Mouse (Mus musculus) adrenal gland, adult 2 months (tissue): ENCODE data around the gene Tdrd12. TPM values are rescaled to one million over a fixed set of nuclear protein-coding genes. Genes with fewer than 3 reads are reported as not detected.

Experiments
- DNase-seq: peaks from one replicate; pipeline ENCODE4 v3.0.0; 2021
- polyA plus RNA-seq: library from polyadenylated mRNA; depleted of rRNA; stranded (reverse); fragments of >200 nt; gene quantifications from 2 replicates; pipeline ENCODE4 v1.2.3, GENCODE M21; 2012; rRNA removed
- total RNA-seq, 2 experiments: library from RNA; stranded (reverse); gene quantifications; 2 replicates each; pipeline ENCODE4 v1.2.3; 2021

Gene Tdrd12
- total and polyA plus RNA-seq, 3 experiments = 0.23 TPM; not detected in 2

- DNase-seq = no peak
Measured at GRCm38 (mm10) chr7:35447996-35448846, 89.3 kb downstream of the Tdrd12 start, which contains the start of gene Slc7a9. Gene Slc7a9 (plus strand): TSS chr7:35448796.

- DNase-seq = no peak
Measured at GRCm38 (mm10) chr7:35447501-35447900, 90.0 kb downstream of the Tdrd12 start.

- DNase-seq = no peak
Measured at GRCm38 (mm10) chr7:35435266-35435665, 102.3 kb downstream of the Tdrd12 start.

GRCm38 (mm10) chr7:35428146-35428545 is 109.4 kb downstream of the Tdrd12 start:
- DNase-seq = no peak

GRCm38 (mm10) chr7:35423071-35423470 is 114.5 kb downstream of the Tdrd12 start:
- no peak for DNase-seq

Other genes with a start within 250 kb of the Tdrd12 start
- gene Gpatch1, start 219.3 kb downstream of the Tdrd12 start, total RNA-seq = 10 to 100 TPM; 16.9 to 17.2 TPM
- gene Gpatch1, start 219.3 kb downstream of the Tdrd12 start, polyA plus RNA-seq = 1.8 and 2.9 TPM in 2 replicates
- 1 to 10 TPM; 1.6 to 4.6 TPM for gene Rhpn2, start 203.6 kb downstream of the Tdrd12 start, total RNA-seq
- 0.51 and 1.3 TPM in 2 replicates for gene Rhpn2, start 203.6 kb downstream of the Tdrd12 start, polyA plus RNA-seq
- gene Faap24, start 140.9 kb downstream of the Tdrd12 start, total RNA-seq = 1 to 10 TPM; 8.4 to 8.7 TPM
- gene Faap24, start 140.9 kb downstream of the Tdrd12 start, polyA plus RNA-seq = 3.4 and 4.3 TPM in 2 replicates
- 10 to 100 TPM; 11.6 to 19.8 TPM for gene Cep89, start 140.7 kb downstream of the Tdrd12 start, total RNA-seq
- 15.4 and 16.1 TPM in 2 replicates for gene Cep89, start 140.7 kb downstream of the Tdrd12 start, polyA plus RNA-seq
- gene Slc7a9, start 88.9 kb downstream of the Tdrd12 start, total RNA-seq = not detected
- gene Slc7a9, start 88.9 kb downstream of the Tdrd12 start, polyA plus RNA-seq = 0.06 TPM in 1 of 2 replicates, not detected in the other
- 10 to 100 TPM; 53.1 to 53.5 TPM for gene Nudt19, start 18.6 kb upstream of the Tdrd12 start, total RNA-seq
- gene Nudt19, start 18.6 kb upstream of the Tdrd12 start, polyA plus RNA-seq = 112 and 122 TPM in 2 replicates
- gene Rgs9bp, start 47.8 kb upstream of the Tdrd12 start, total RNA-seq = under 1 TPM; 0.17 to 0.21 TPM
- 0.04 and 0.07 TPM in 2 replicates for gene Rgs9bp, start 47.8 kb upstream of the Tdrd12 start, polyA plus RNA-seq
- 10 to 100 TPM; 27.7 to 30.4 TPM for gene Ankrd27, start 48.5 kb upstream of the Tdrd12 start, total RNA-seq
- gene Ankrd27, start 48.5 kb upstream of the Tdrd12 start, polyA plus RNA-seq = 14.5 and 19.9 TPM in 2 replicates
- 10 to 100 TPM; 87.1 to 88.8 TPM for gene Pdcd5, start 109.8 kb upstream of the Tdrd12 start, total RNA-seq
- 21.2 and 21.3 TPM in 2 replicates for gene Pdcd5, start 109.8 kb upstream of the Tdrd12 start, polyA plus RNA-seq
- 10 to 100 TPM; 52.1 to 71.8 TPM for gene Dpy19l3, start 216.7 kb upstream of the Tdrd12 start, total RNA-seq
- 8.4 and 9.5 TPM in 2 replicates for gene Dpy19l3, start 216.7 kb upstream of the Tdrd12 start, polyA plus RNA-seq